Mouse (Mus musculus) ES-E14 (cell line): ENCODE data around the gene Shisa8. TPM values are rescaled to one million over a fixed set of nuclear protein-coding genes. Genes with fewer than 3 reads are reported as not detected.

Experiments
- DNase-seq: peaks from one replicate; pipeline ENCODE4 v3.0.0-alpha.2; 2013; ENCODE audit warnings: low read depth, low spot score
- H3K27ac ChIP-seq: 2 replicates; pipeline ENCODE4 v1.5.1; 2012; ENCODE audit warnings: low read depth, mild to moderate bottlenecking, low read length, moderate library complexity, mixed read lengths; ENCODE audit not compliant: poor library complexity, insufficient read depth, severe bottlenecking
- H3K36me3 ChIP-seq: 2 replicates; pipeline ENCODE4 v1.6.1; 2012; ENCODE audit warnings: mild to moderate bottlenecking, low read length, moderate library complexity, mixed read lengths; ENCODE audit not compliant: control insufficient read depth, poor library complexity, insufficient read depth, severe bottlenecking
- H3K4me1 ChIP-seq, 2 experiments: fragments of 150-350 bp in 1 of 2; sonication (generic) in 1 of 2; 2 replicates each; pipeline ENCODE4 v1.6.1; 2012; ENCODE audit warnings: low read length in 2 of 2, mild to moderate bottlenecking in 1 of 2, mixed read lengths in 1 of 2; ENCODE audit not compliant: control insufficient read depth in 2 of 2, insufficient read depth in 2 of 2, poor library complexity in 1 of 2
- H3K4me3 ChIP-seq, 2 experiments: fragments of 150-350 bp in 1 of 2; sonication (generic) in 1 of 2; 2 replicates each; pipeline ENCODE4 v1.5.1; 2012; ENCODE audit warnings: low read length in 2 of 2, low read depth in 1 of 2, mild to moderate bottlenecking in 1 of 2, mixed read lengths in 1 of 2; ENCODE audit not compliant: insufficient read depth in 1 of 2, poor library complexity in 1 of 2, severe bottlenecking in 1 of 2
- H3K9ac ChIP-seq: 2 replicates; pipeline ENCODE4 v1.6.1; 2012; ENCODE audit warnings: low read depth, mild to moderate bottlenecking, low read length, mixed read lengths; ENCODE audit not compliant: poor library complexity, insufficient read depth, severe bottlenecking
- H3K9me3 ChIP-seq: fragments of 150-350 bp; sonication (generic); 2 replicates; pipeline ENCODE4 v1.6.1; 2012; ENCODE audit warnings: low read depth, mild to moderate bottlenecking, low read length; ENCODE audit not compliant: control insufficient read depth, insufficient read depth
- CHD2 ChIP-seq: IDR thresholded peaks from 2 replicates; pipeline ENCODE4 v1.6.1; 2014; ENCODE audit warnings: mild to moderate bottlenecking, low read depth, low read length, inconsistent platforms
- HCFC1 ChIP-seq: IDR thresholded peaks from 2 replicates; pipeline ENCODE4 v1.6.1; 2012; ENCODE audit warnings: low read length, inconsistent platforms, borderline replicate concordance; ENCODE audit not compliant: insufficient read depth
- MAFK ChIP-seq: IDR thresholded peaks from 2 replicates; pipeline ENCODE4 v1.6.1; 2014; ENCODE audit warnings: mild to moderate bottlenecking, low read depth, low read length, inconsistent platforms; ENCODE audit not compliant: insufficient read depth
- ZC3H11A ChIP-seq: IDR thresholded peaks from 2 replicates; pipeline ENCODE4 v1.6.1; 2012; ENCODE audit warnings: low read depth, mild to moderate bottlenecking, inconsistent platforms, low read length, borderline replicate concordance
- ZNF384 ChIP-seq: IDR thresholded peaks from 2 replicates; pipeline ENCODE4 v1.6.1; 2012; ENCODE audit warnings: low read depth, low read length, inconsistent platforms
- in situ Hi-C, 2 experiments: fragments of 600-800 bp; cut with MboI; formaldehyde crosslinking; loops; one replicate each; pipeline ENCODE4 v1.15.1; 2025; ENCODE audit warnings: low sequenced_read_pairs in 2 of 2, inconsistent platforms in 1 of 2; ENCODE audit not compliant: unreplicated experiment in 2 of 2
- total RNA-seq: library from RNA; depleted of rRNA; stranded (reverse); fragments of 300-350 nt; gene quantifications from 2 replicates; pipeline ENCODE4 v1.2.3, GENCODE M21; 2012

Shisa8 gene
- total RNA-seq, 1 experiment = 4.1 TPM

DNA sequence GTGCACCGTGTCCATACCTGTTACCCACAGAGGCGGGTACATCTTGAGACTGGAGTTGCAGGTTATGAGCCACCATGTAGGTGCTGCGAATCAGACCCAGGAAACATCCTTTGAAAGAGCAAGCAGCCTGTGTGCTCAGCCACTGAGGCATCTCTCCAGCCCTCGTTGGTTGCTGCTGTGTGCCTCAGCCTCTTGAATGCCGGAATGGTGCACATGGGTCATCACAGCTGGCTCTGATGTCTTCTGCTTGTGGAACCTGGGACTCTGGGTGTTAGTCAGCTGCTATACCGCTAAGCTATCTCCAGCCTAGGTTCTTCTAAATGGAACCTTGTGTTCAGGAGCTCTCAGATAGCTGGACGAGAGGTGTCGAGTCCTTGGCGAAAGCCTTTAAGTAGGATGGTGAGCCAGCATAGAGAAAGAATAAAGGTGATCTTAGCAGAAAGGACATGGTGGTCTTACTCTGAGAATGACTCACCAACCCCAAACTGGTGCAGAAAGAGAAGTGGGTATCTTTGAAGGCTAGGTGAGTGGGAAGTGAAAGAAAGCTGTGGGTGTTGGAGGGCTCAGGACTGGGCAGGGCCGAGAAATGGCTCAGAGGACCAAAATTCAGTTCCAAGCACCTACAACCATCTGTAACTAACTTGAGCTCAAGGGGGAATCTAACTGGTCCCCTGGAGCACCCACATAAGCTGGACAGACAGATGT, 49.1 kb downstream of the Shisa8 start:
- H3K4me3 ChIP-seq = no peak overlapping the region
- H3K4me1 ChIP-seq = peaks cover 15 to 36% of the 10 kb centered on the region in 2 experiments
- H3K9ac ChIP-seq = no peak overlapping the region
- TF ChIP-seq ZNF384 (no peak), MAFK (no peak), CHD2 (no peak), ZC3H11A (no peak), HCFC1 (no peak)
- no peaks in the 10 kb centered on the region for H3K9me3 ChIP-seq
- H3K27ac ChIP-seq = no peak overlapping the region
- H3K36me3 ChIP-seq = peaks cover 6% of the 10 kb centered on the region; the same call in 1 of the 2 replicates
- in situ Hi-C loops = no loop called here
- DNase-seq = no peak

DNA sequence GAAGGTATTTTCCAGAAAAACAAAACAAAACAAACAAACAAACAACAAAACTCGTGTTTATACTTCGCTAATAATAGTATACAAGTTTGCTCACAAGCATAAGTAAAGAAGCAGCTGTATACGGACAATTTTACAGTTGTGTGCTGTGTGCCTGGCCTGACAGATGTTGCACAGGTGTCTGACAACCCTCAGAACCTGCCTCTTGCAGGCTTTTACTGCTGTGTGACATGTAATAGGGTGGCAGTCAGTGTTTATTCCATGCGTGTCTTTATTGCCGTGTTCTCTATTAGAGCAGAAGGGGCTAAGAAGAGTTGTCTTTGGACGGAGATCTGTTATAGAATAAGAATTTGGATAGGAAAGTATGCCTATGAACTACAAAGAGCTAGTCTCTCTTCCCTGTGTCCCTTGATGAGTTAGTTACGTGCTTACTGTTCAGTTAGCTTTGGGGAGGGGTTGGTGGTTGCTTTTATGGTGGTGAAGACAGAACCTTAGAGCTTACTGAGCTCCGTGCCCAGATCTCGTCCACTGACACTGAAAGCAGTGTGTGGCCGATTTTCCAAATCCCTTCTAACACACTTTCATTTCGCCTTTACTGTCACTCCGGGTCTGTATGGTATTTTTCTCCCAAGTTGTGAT, 50.5 kb downstream of the Shisa8 start:
- Histone ChIP-seq H3K4me3 (no peak overlapping the region), H3K36me3 (peaks cover 5% of the 10 kb centered on the region; the same call in 1 of the 2 replicates), H3K9ac (no peak overlapping the region), H3K27ac (no peak overlapping the region), H3K4me1 (peaks cover 13 to 31% of the 10 kb centered on the region in 2 experiments; a peak in 3 of 4 replicates), H3K9me3 (no peaks in the 10 kb centered on the region)
- DNase-seq = no peak
- no peak for TF ChIP-seq MAFK
- TF ChIP-seq CHD2 = no peak
- TF ChIP-seq ZNF384 = no peak
- no peak for TF ChIP-seq ZC3H11A
- TF ChIP-seq HCFC1 = no peak
- in situ Hi-C loops = no loop called here

DNA sequence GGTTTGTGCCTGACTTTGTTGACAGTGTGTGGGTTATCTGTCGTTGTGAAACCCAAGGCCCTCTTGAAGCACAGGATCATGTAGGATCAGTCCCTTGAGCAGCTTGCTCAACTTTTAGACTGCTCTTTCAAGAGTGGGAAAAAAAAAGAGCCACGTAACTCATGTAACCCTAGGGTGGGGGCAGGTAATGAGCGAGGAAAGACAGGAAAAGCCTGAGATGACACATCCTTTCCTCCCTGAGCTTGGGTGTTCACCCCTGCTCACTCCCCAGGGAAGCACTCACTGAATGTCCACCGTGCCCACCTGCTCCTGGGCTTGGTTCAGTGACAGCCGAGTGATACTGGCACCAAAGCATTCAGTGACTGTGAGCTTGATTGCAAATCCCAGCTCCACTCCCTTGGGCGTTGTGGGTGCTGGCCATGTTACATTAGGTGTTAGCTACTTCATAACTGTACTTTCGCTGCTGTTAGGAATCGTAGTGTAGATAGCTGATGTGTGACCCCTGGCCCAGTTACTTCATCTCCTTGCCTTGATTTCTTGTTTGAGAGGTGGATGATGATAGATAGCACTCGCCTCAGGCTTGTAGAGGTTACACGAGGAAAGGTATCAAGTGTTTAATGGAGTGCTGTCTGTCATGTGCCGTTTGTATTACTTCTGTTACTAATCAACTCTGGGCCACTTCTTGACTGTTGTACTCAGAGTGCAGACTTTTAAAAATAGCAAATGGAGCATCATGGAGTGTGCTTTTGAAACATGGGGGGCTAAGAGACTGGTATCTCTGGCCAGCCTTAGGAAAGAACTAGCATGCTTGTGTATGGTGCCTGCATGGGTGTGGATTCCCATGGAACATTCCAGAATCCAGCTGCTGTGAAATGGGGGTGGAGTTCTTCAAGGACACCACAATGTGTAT, 51.6 kb downstream of the Shisa8 start:
- H3K4me1 ChIP-seq = peaks cover 11 to 24% of the 10 kb centered on the region in 2 experiments; a peak in 3 of 4 replicates

DNA sequence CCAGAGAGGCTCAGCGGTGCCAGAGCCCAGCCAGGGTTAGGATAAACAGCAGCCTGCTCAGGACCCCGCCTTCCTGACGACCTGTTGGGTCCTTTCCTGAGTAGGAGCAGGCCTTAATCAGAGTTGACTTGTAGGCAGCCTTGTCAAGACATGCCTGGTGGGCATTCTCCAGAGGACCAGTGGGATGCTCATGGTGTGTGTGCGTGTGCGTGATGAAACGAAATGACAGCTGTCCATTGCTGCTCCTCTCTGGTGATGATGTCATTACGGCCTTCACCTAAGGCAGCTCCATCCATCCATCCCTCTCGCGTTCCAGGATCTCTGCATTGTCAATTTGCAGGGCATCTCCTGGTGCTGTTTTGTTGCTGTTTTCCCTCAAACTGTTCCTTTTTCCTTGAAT, 53.1 kb downstream of the Shisa8 start:
- no peak overlapping the region for H3K9ac ChIP-seq
- TF ChIP-seq ZNF384 (no peak), MAFK (no peak), CHD2 (no peak), ZC3H11A (no peak), HCFC1 (no peak)
- no peaks in the 10 kb centered on the region for H3K9me3 ChIP-seq
- peaks cover 6 to 19% of the 10 kb centered on the region in 2 experiments; a peak in 3 of 4 replicates for H3K4me1 ChIP-seq
- H3K4me3 ChIP-seq = no peak overlapping the region
- in situ Hi-C loops = no loop called here
- no peak overlapping the region for H3K27ac ChIP-seq
- H3K36me3 ChIP-seq = peaks cover 5% of the 10 kb centered on the region; the same call in 1 of the 2 replicates
- DNase-seq = no peak

More for the DNA sequence above, 51.6 kb downstream of the Shisa8 start:
- Histone ChIP-seq H3K9ac (no peak overlapping the region), H3K9me3 (no peaks in the 10 kb centered on the region), H3K4me3 (no peak overlapping the region), H3K36me3 (peaks cover 5% of the 10 kb centered on the region; the same call in 1 of the 2 replicates), H3K27ac (no peak overlapping the region)
- no peak for TF ChIP-seq HCFC1
- TF ChIP-seq ZNF384 = no peak
- no peak for TF ChIP-seq MAFK
- no peak for TF ChIP-seq ZC3H11A
- no peak for TF ChIP-seq CHD2
- no peak for DNase-seq
- in situ Hi-C loops = no loop called here
